Mouse (Mus musculus) NIH3T3 (cell line): ENCODE measurements around the gene Lrpprc.
"Not testable (repeated sequence)": the region's sequence is repeated elsewhere in the genome, so short reads cannot be mapped to it uniquely, and the experiment has no call there.

Experiments
- DNase-seq: peaks from one replicate; pipeline ENCODE4 v3.0.0-alpha.2; 2012; ENCODE audit warnings: low read depth

Gene Lrpprc

GRCm38 (mm10) chr17:84790447-84791098 lies at the start of gene Lrpprc:
Gene Lrpprc, minus strand, starts transcription at chr17:84790789.
- peak; percentile 96 for DNase-seq

GRCm38 (mm10) chr17:84837780-84838179 lies 47.2 kb upstream of the Lrpprc start:
- DNase-seq = peak; percentile 86

GRCm38 (mm10) chr17:84835249-84835648 lies 44.7 kb upstream of the Lrpprc start:
- no peak for DNase-seq

GRCm38 (mm10) chr17:84832346-84832745 lies 41.8 kb upstream of the Lrpprc start:
- no peak for DNase-seq

DNA sequence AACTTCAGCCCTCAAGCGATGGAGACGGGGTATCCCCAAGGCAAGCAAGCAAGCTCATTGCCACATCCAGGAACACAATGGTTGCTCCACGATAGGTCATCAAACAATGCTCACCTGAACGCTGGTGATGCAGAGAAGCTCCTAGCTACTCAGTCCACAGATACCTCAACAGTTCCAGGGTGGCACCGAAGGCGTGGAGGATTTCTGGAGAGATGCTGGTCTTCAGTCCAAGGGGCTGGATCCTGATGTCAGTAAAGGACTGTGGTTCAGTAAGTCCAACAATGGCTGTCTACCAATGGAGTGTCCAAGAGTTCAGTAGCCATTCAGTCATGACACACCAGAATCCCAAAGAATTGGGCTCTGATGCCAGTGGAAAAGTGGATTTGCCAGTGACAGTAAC lies 37.7 kb upstream of the Lrpprc start:
- DNase-seq = no peak

GRCm38 (mm10) chr17:84820603-84821002 lies 30.0 kb upstream of the Lrpprc start:
- DNase-seq = peak; percentile 73

- no peak for DNase-seq
Measured at GRCm38 (mm10) chr17:84818390-84818789, 27.8 kb upstream of the Lrpprc start.

DNA sequence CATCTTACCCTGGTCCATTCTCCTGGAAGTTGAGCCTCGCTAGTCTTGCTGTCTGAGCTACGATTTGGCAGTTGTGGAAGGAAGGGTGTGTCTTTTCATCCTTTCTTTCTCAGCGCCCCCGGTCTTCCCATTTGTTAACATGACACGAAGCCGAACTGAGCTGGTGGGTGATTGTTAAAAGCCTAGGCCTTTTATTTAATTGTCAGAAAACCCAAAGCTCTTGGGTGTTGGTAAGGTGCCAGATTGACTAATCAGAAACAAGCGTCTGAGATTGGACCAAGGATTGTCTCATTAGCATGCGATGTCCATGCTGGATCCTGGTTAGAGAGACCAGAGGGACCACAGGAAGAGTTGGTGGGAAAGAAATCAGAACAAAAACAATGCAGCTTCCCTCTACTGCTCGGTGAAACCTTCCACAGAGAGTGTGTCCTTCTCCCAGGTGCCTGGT lies 25.4 kb upstream of the Lrpprc start:
- DNase-seq = no peak

DNA sequence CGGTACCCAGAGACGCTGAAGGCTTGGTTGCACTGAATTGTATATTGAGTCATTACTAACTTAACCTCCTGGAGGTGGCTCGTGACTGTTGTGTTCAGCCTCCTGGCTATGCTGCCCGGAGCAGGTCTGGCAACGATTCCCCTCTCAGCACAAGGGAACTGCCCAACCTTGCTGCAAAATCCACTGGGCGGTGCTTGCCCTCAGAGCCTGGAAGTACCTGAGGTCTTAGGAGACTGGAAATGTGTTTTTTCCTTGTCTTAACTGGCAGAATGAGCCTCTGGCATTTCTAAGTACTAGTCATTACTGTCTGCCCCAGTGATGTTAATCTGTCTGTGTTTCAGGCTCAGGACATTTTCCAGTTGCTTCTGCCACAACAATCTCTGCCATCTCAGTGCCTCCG lies 24.3 kb upstream of the Lrpprc start:
- DNase-seq = no peak

DNA sequence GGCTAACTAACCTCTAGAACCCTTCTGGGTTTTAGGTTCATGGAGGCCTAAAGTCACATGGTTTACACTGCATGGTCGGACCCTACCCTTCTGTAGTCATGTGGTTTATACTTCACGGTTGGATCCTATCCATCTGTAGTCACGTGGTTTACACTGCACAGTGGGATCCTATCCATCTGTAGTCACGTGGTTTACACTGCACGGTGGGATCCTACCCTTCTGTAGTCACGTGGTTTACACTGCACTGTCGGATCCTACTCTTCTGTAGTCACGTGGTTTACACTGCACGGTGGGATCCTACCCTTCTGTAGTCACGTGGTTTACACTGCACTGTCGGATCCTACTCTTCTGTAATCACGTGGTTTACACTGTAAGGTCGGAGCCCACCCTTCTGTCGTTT lies 23.6 kb upstream of the Lrpprc start:
- DNase-seq = not testable (repeated sequence)

- no peak for DNase-seq
Measured at GRCm38 (mm10) chr17:84792006-84792405, 1.4 kb upstream of the Lrpprc start.

GRCm38 (mm10) chr17:84791156-84791555 lies 567 bp upstream of the Lrpprc start:
- no peak for DNase-seq

DNA sequence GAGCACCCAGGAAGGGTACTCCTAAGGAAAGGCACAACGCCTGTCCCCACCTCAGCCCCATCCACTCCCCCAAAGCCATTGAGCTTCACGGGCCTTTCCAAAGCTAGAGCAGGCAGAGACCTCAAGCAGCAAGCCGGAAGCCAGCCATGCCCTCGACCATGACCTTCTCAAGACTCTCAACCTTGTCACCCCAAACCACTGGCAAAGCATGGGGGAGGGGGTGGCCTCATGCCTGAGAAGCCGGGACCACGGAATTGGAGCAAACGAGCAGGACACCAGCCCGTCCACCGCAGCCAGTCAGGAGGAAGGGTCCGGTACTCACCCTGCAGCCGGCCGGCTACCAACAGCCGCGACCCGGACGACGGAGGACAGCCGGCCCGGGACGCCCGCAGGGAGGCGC lies 546 bp downstream of the Lrpprc start:
- DNase-seq = no peak

- DNase-seq = no peak
Measured at GRCm38 (mm10) chr17:84788376-84789125, 2.0 kb downstream of the Lrpprc start.

- DNase-seq = no peak
Measured at GRCm38 (mm10) chr17:84787477-84787876, 3.1 kb downstream of the Lrpprc start.

DNA sequence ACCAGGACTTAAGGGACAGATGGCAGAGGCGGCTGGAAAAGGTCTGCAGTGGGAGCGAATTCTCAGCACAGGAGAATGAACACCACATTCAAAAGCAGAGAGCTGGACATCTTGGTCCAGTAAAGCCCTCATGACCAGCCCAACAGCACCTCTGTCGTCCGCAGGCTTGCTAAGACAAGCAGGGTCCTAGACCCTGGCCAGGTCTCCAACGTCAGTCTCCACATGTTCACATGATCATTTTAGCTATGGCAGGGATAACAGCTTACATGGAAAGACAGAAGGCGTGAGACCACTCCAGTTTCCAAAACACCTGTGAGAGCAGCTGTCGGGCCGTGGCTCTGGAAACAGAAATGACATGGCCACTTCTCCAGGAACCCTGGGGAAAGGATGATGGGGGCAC lies 3.7 kb downstream of the Lrpprc start:
- no peak for DNase-seq

- DNase-seq = no peak
Measured at GRCm38 (mm10) chr17:84785176-84785575, 5.4 kb downstream of the Lrpprc start.

- no peak for DNase-seq
Measured at GRCm38 (mm10) chr17:84783491-84783890, 7.1 kb downstream of the Lrpprc start.

GRCm38 (mm10) chr17:84780321-84780720 lies 10.3 kb downstream of the Lrpprc start:
- DNase-seq = no peak

DNA sequence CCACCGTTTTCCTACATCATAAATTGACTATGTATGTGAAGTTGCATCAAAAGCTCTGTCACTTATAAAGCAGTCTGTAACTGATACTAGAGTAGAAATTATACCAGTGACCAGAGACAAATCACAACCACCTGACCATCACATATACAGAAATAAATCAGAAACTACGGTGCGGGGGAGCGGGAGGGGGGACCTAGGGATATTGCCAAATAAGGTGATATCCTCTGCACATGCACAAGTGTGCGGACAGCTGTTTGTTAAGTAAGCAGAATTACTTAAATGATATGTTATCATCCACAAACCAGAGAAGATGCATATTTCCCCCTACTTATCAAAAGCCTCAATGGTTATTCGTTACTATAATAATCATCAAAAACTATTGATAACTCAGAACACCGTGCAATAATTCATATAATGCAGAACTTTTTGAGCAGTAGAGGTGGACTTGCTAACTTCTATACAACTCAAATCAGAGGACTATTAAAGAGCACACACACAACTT lies 12.1 kb downstream of the Lrpprc start:
- no peak for DNase-seq

DNA sequence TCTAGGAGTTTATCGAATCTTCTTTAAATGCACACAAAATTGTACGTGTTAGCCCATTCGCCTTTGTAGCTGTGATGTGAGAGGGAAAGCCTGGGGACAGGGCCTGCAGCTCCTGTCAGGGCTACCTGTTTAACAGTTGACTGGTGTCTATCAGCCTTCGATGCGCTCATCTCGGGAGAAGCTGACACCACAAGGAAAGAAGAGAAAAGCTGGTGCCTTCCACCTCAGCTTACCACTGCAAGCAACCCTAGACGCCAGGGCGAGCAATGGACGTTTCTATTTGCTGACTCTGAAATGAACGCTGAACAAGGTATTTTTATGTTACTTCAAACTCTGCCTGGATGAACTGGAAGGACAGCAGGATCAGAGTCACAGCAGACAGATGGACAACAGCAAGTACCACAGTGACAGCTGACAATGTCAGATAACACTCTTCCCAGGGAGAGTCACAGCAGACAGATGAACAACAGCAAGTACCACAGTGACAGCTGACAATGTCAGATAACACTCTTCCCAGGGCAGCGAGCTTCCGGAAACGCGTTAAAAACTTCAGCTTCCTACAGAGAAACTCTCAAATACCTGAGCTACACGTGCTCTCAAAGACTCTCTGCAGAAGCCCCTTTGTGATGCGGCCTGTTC lies 14.1 kb downstream of the Lrpprc start:
- no peak for DNase-seq

- DNase-seq = no peak
Measured at GRCm38 (mm10) chr17:84775291-84775690, 15.3 kb downstream of the Lrpprc start.

GRCm38 (mm10) chr17:84771882-84772281 lies 18.7 kb downstream of the Lrpprc start:
- DNase-seq = no peak
